Mouse (Mus musculus) neural tube, embryonic 12.5 days (tissue): ENCODE results near the gene Psmd3. TPM values are rescaled to one million over a fixed set of nuclear protein-coding genes. Genes with fewer than 3 reads are reported as not detected.
"Not testable (repeated sequence)": the region's sequence is repeated elsewhere in the genome, so short reads cannot be mapped to it uniquely, and the experiment has no call there.

Experiments used
- ATAC-seq: fragments of 200-750 bp; cut with Nextera tagmentation; 2 replicates; pipeline ENCODE4 v1.8.0; 2017; ENCODE audit warnings: low read depth, mild to moderate bottlenecking, moderate TSS enrichment, moderate library complexity; ENCODE audit not compliant: low FRiP score
- H3K27ac ChIP-seq: fragments of 300-500 bp; sonication (generic); 2 replicates; pipeline ENCODE4 v1.5.1; 2016
- H3K27me3 ChIP-seq: fragments of 300-500 bp; sonication (generic); replicated peaks from 2 replicates; pipeline ENCODE4 v1.6.1; 2016; ENCODE audit warnings: mild to moderate bottlenecking
- H3K36me3 ChIP-seq: fragments of 300-500 bp; sonication (generic); 2 replicates; pipeline ENCODE4 v1.6.1; 2016; ENCODE audit warnings: mild to moderate bottlenecking
- H3K4me1 ChIP-seq: fragments of 300-500 bp; sonication (generic); 2 replicates; pipeline ENCODE4 v1.6.1; 2016
- H3K4me2 ChIP-seq: fragments of 300-500 bp; sonication (generic); replicated peaks from 2 replicates; pipeline ENCODE4 v1.6.1; 2016; ENCODE audit warnings: mild to moderate bottlenecking
- H3K4me3 ChIP-seq: fragments of 300-500 bp; sonication (generic); 2 replicates; pipeline ENCODE4 v1.5.1; 2016
- H3K9ac ChIP-seq: fragments of 300-500 bp; sonication (generic); 2 replicates; pipeline ENCODE4 v1.6.1; 2016; ENCODE audit warnings: mild to moderate bottlenecking
- H3K9me3 ChIP-seq: fragments of 300-500 bp; sonication (generic); 2 replicates; pipeline ENCODE4 v1.6.1; 2016; ENCODE audit warnings: mild to moderate bottlenecking
- WGBS: fragments of 180-500 bp; shearing (Covaris S2); methylation state at CpG from one replicate; pipeline ENCODE4 v1.1.7; 2016; 5-methylcytosine and 5-hydroxymethylcytosine counted together
- polyA plus RNA-seq: library from polyadenylated mRNA; unstranded; fragments of >200 nt; fragmentation: Nextera tagmentation; extraction: Ambion mirVana; gene quantifications from 2 replicates; pipeline ENCODE4 v1.2.1, GENCODE M21; 2016

The Psmd3 gene
- polyA plus RNA-seq, 1 experiment from 2014 or later: 231 TPM

- H3K9me3 ChIP-seq: no peaks in the 10 kb centered on the region
- H3K27ac ChIP-seq: no peak within 1 kb of the TSS
- peaks cover 32% of the 10 kb centered on the region for H3K36me3 ChIP-seq
- no peaks in the 10 kb centered on the region for H3K27me3 ChIP-seq
- peaks cover 4% of the 10 kb centered on the region for H3K4me1 ChIP-seq
- H3K9ac ChIP-seq: peak within 1 kb of the TSS; percentile 57
- H3K4me2 ChIP-seq: peak within 1 kb of the TSS; percentile 67
- 0% methylated on average over 16 of the region's 16 CpGs for WGBS
- H3K4me3 ChIP-seq: peak within 1 kb of the TSS; percentile 62
- ATAC-seq: peak; percentile 86
Observed at GRCm38 (mm10) chr11:98729119-98729588, 46.8 kb downstream of the Psmd3 start, which contains the start of gene Med24. TSS of gene Med24 (minus strand) at chr11:98729435.

GRCm38 (mm10) chr11:98730727-98731126, 48.4 kb downstream of the Psmd3 start:
- ATAC-seq: no peak
- no peak overlapping the region for H3K4me2 ChIP-seq
- H3K4me3 ChIP-seq: no peak overlapping the region
- H3K36me3 ChIP-seq: peaks cover 17% of the 10 kb centered on the region
- H3K9me3 ChIP-seq: no peaks in the 10 kb centered on the region
- H3K27me3 ChIP-seq: no peaks in the 10 kb centered on the region
- no peak overlapping the region for H3K27ac ChIP-seq
- WGBS: 66% methylated on average over 4 of the region's 4 CpGs
- peaks cover 4% of the 10 kb centered on the region for H3K4me1 ChIP-seq
- H3K9ac ChIP-seq: no peak overlapping the region

DNA sequence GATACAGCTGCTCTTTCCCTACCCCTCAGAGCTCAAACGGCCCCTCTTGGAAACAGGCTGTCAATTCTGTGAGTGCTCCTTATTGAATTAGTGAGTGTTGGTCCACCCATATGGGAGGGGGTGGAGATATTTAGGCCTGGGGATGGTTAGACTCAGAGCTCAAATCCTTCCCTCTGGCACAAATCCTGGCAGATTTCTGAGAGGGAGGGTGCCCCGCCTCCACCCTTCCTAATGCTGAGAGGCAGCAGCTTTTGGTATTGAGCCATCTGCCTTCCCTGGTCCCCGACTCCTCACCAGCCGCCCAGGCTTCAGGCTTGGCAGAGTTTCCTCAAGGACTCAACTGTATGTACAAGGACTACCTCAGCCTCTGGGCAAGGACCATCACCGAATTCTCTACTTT, 48.8 kb downstream of the Psmd3 start:
- Histone ChIP-seq H3K4me1 (peaks cover 4% of the 10 kb centered on the region), H3K27me3 (no peaks in the 10 kb centered on the region), H3K27ac (no peak overlapping the region), H3K9me3 (no peaks in the 10 kb centered on the region), H3K36me3 (peaks cover 13% of the 10 kb centered on the region), H3K9ac (no peak overlapping the region), H3K4me2 (no peak overlapping the region), H3K4me3 (no peak overlapping the region)
- WGBS: 59% methylated on average over 5 of the region's 5 CpGs
- ATAC-seq: no peak

DNA sequence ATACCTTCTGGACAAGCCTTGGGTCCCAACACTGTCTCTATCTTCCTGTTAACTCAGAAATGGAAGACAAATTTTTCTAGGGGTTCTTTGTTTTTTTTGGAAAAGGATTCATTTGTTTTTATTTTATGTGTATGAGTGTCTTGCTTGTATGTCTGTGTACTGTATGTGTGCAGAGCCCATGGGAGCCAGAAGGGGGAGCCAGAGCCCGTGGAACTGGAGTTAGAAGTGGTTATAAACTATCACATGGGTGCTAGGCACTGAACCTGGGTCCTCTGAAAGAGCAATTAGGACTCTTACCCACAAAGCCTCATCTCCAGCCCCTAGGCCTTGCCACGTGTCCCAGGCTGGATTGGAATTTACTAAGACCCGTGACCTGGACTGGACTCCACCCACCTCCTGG, 51.7 kb downstream of the Psmd3 start:
- H3K27ac ChIP-seq: no peak overlapping the region
- peaks cover 10% of the 10 kb centered on the region; the same call in 1 of the 2 replicates for H3K4me1 ChIP-seq
- H3K27me3 ChIP-seq: no peaks in the 10 kb centered on the region
- no peak overlapping the region for H3K9ac ChIP-seq
- WGBS: 76% methylated on average over 3 of the region's 3 CpGs
- H3K4me3 ChIP-seq: no peak overlapping the region; the same call in 1 of the 2 replicates
- H3K9me3 ChIP-seq: no peaks in the 10 kb centered on the region
- H3K36me3 ChIP-seq: no peaks in the 10 kb centered on the region
- no peak for ATAC-seq
- no peak overlapping the region for H3K4me2 ChIP-seq

- Histone ChIP-seq H3K9ac (no peak overlapping the region), H3K27me3 (no peaks in the 10 kb centered on the region), H3K36me3 (no peaks in the 10 kb centered on the region), H3K4me3 (no peak overlapping the region), H3K9me3 (no peaks in the 10 kb centered on the region), H3K4me2 (no peak overlapping the region), H3K4me1 (peaks cover 14% of the 10 kb centered on the region), H3K27ac (no peak overlapping the region)
- no peak for ATAC-seq
- 96% methylated on average over 4 of the region's 4 CpGs for WGBS
Observed at GRCm38 (mm10) chr11:98735111-98735510, 52.8 kb downstream of the Psmd3 start.

DNA sequence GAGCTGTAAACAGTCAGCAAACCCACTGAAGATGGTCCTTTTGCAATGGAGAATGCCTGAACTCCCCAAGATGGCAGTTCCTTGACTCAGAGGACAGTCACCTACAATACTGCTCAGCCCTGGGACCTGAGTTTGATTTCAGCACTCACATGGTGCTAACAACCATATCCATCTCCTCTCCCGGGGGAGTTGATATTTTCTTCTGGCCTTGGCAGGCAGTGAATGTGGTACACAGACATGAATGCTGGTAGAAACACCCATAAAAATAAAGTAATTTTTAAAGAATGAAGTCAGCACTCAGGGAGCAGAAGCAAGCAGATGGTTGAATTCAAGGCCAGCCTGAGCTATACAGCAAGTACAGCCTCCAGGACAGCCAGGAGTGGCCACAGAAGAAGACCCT, 53.8 kb downstream of the Psmd3 start:
- ATAC-seq: no peak
- Histone ChIP-seq H3K36me3 (no peaks in the 10 kb centered on the region), H3K4me1 (peaks cover 25% of the 10 kb centered on the region), H3K9ac (no peak overlapping the region), H3K27ac (no peak overlapping the region), H3K27me3 (no peaks in the 10 kb centered on the region), H3K9me3 (no peaks in the 10 kb centered on the region), H3K4me3 (no peak overlapping the region), H3K4me2 (no peak overlapping the region)
- 92% methylated on average over 1 of the region's 1 CpGs for WGBS

- H3K4me2 ChIP-seq, H3K27ac ChIP-seq, H3K9ac ChIP-seq, H3K9me3 ChIP-seq, H3K27me3 ChIP-seq, H3K4me3 ChIP-seq, H3K36me3 ChIP-seq, ATAC-seq: not testable (repeated sequence)
- peaks cover 29% of the 10 kb centered on the region for H3K4me1 ChIP-seq
- WGBS: 91% methylated on average over 2 of the region's 2 CpGs
Observed at GRCm38 (mm10) chr11:98737220-98737619, 54.9 kb downstream of the Psmd3 start.

DNA sequence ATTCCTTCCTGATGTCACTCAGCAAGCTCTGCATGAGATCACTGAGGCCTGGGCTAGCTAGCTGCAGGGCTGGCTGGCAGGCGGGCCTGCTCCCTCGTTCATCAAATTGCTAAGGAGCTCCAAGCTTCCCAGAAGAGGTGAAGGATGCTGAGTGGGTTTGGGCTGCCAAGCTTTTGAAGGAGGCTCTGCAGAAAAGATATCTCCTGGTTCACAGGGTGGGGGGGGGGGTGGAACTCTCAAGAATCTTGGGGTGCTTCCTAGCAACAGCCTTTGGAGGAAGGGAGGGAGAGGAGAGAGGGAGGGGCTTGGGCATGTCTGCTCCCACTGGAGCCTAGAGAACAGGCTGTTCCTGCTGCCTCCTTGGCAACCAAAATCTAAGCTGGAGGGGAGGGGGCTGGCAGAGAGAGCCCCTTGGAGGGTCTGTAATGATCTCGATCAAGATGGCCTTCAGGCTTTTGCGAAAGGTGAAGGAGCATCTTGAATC, 56.1 kb downstream of the Psmd3 start:
- no peak overlapping the region for H3K27ac ChIP-seq
- H3K9me3 ChIP-seq: no peaks in the 10 kb centered on the region
- peak overlapping the region; percentile 17; the same call in 1 of the 2 replicates for H3K9ac ChIP-seq
- H3K4me2 ChIP-seq: 0 out of 2 replicates have a peak overlapping the region, but pooled peaks have one; percentile 2
- 47% methylated on average over 4 of the region's 4 CpGs for WGBS
- no peaks in the 10 kb centered on the region for H3K36me3 ChIP-seq
- peaks cover 40% of the 10 kb centered on the region for H3K4me1 ChIP-seq
- H3K27me3 ChIP-seq: no peaks in the 10 kb centered on the region
- ATAC-seq: no peak
- no peak overlapping the region for H3K4me3 ChIP-seq

DNA sequence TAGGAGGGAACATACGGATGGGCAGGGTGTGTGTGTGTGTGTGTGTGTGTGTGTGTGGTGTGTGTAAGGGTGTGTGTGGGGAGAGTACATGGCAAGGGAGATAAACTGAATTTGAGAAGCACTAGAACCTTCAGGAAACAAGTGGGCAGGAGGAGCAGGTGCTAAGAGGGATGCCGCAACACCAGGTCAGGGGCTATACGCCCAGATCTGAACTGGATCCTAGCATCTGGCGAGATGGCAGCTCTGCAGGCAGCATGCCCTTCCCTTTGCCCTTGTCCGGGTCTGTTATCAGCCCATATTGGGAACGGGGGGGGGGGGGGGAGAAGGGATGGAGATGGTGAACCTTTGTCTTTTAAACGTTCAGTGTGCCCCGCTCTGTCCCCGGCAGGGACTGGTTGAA, 56.6 kb downstream of the Psmd3 start:
- Histone ChIP-seq H3K36me3 (no peaks in the 10 kb centered on the region), H3K9ac (peak overlapping the region; percentile 17; the same call in 1 of the 2 replicates), H3K9me3 (no peaks in the 10 kb centered on the region), H3K27me3 (no peaks in the 10 kb centered on the region), H3K4me1 (peaks cover 45% of the 10 kb centered on the region), H3K27ac (no peak overlapping the region), H3K4me2 (0 out of 2 replicates have a peak overlapping the region, but pooled peaks have one; percentile 2), H3K4me3 (no peak overlapping the region)
- WGBS: 69% methylated on average over 9 of the region's 9 CpGs
- no peak for ATAC-seq

DNA sequence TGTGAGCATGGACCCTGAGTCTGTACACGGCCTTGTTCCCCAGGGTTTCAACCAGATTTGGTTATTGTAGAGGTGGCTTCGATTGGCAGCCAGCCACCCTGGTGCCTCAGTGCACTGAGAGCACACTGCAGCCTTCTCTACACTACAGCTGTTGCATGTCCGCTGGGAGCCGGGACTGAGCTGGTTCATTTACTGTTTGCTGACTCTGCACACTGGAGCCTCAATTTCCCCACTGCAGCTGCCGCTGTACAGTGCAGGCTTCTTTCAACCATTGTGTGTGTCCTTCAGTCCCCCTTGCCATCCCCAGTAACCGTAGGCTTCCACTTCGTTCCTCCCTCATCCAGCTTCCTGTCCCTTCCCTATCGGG, 57.7 kb downstream of the Psmd3 start:
- peak; percentile 14; the same call in 1 of the 2 replicates for ATAC-seq
- peak overlapping the region; percentile 77 for H3K4me2 ChIP-seq
- H3K9me3 ChIP-seq: no peaks in the 10 kb centered on the region
- H3K36me3 ChIP-seq: no peaks in the 10 kb centered on the region
- H3K27ac ChIP-seq: peak overlapping the region; percentile 92
- H3K4me1 ChIP-seq: peaks cover 56% of the 10 kb centered on the region
- WGBS: 7% methylated on average over 8 of the region's 8 CpGs
- peak overlapping the region; percentile 96 for H3K9ac ChIP-seq
- H3K27me3 ChIP-seq: no peaks in the 10 kb centered on the region
- peak overlapping the region; percentile 91 for H3K4me3 ChIP-seq

- H3K9me3 ChIP-seq: no peaks in the 10 kb centered on the region
- H3K9ac ChIP-seq: peak within 1 kb of the TSS; percentile 96
- H3K4me3 ChIP-seq: peak within 1 kb of the TSS; percentile 91
- WGBS: 2% methylated on average over 22 of the region's 22 CpGs
- H3K4me1 ChIP-seq: peaks cover 61% of the 10 kb centered on the region
- ATAC-seq: 0 out of 2 replicates have a peak, but pooled peaks have one; percentile 35
- peak within 1 kb of the TSS; percentile 92 for H3K27ac ChIP-seq
- H3K27me3 ChIP-seq: no peaks in the 10 kb centered on the region
- H3K36me3 ChIP-seq: no peaks in the 10 kb centered on the region
- H3K4me2 ChIP-seq: peak within 1 kb of the TSS; percentile 77
Observed at GRCm38 (mm10) chr11:98740393-98741050, 58.2 kb downstream of the Psmd3 start, which contains the start of gene Thra. TSS of gene Thra (plus strand) at chr11:98740638.

DNA sequence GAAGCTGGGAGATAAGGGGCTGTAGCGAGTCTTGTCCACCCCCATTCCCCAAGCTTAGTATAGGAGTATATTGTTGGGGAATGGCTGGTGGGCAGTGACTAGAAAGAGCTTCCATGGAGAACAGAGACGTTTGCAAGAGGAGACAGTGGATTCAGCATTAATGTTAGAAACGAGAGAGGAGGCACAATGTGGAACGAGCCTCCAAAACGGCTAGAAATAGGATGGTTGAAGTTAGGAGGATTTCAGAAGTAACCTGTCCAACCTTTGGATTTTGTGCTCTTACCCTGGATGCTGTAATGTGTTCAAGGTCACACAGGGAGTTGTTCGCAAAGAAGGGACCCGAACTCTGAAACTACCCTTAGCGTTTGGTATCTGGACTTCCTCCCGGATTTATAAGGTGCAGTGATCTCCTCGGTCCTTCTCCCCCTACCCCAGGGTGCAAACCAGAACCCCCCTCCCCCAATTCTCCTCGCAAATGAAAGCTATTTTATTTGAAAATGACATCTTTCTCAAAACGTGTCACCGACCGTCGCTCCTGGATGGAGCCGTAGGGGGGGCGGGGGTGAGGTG, 58.8 kb downstream of the Psmd3 start:
- 1% methylated on average over 17 of the region's 17 CpGs for WGBS
- peak overlapping the region; percentile 77 for H3K4me2 ChIP-seq
- no peaks in the 10 kb centered on the region for H3K9me3 ChIP-seq
- no peak for ATAC-seq
- H3K36me3 ChIP-seq: no peaks in the 10 kb centered on the region
- H3K4me1 ChIP-seq: peaks cover 67% of the 10 kb centered on the region
- H3K4me3 ChIP-seq: peak overlapping the region; percentile 91
- H3K27ac ChIP-seq: peak overlapping the region; percentile 92
- no peaks in the 10 kb centered on the region for H3K27me3 ChIP-seq
- H3K9ac ChIP-seq: peak overlapping the region; percentile 96
